Mouse (Mus musculus): ENCODE measurements around the gene Cdk13.

The Cdk13 gene

DNA sequence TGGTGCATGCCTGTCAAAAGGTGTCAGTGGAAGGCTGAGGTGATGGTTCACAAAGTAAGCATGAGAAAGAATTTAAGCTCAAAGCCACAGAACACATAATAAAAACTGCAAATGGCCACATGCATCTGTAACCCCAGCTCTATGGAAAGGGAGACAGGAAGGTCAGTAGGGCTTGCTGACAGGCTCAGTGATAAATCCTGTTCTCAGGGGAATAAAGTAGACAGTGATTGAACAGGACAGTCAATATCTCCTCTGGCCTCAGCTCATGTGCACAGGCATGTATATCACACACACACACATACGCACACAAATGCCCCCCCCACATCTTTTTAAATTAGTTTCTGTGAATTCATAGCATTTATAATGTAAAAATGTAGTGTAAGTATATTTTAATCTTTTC is 42.5 kb downstream of the Cdk13 start:
- DNase-seq (ENCODE audit: low read depth) = no peak

- no peak for DNase-seq (ENCODE audit: low read depth)
Observed at GRCm38 (mm10) chr13:17754997-17755396, 49.9 kb downstream of the Cdk13 start.

DNA sequence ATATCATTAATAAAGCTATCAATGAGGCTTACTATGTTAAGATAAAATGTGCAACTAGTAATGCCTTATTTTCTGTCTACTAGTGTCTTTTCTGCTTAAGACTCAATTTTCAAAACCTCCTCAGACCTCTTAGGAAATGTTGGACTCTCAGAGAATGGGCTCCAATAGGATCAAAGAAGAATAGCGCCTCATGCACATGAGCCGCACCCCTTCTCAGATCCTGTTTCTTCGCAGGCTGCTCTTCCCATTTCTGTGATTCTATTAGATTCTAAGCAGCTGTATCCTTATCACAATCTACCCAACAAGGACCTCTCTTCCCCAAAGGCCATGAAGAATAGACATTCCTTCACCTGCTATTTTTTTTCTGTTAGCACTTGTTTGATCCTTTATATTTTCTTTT is 76.1 kb downstream of the Cdk13 start:
- DNase-seq (ENCODE audit: low read depth) = no peak

GRCm38 (mm10) chr13:17727922-17728321 is 77.0 kb downstream of the Cdk13 start:
- no peak for DNase-seq (ENCODE audit: low read depth)

GRCm38 (mm10) chr13:17717357-17717756 is 87.5 kb downstream of the Cdk13 start:
- no peak for DNase-seq (ENCODE audit: low read depth)

DNA sequence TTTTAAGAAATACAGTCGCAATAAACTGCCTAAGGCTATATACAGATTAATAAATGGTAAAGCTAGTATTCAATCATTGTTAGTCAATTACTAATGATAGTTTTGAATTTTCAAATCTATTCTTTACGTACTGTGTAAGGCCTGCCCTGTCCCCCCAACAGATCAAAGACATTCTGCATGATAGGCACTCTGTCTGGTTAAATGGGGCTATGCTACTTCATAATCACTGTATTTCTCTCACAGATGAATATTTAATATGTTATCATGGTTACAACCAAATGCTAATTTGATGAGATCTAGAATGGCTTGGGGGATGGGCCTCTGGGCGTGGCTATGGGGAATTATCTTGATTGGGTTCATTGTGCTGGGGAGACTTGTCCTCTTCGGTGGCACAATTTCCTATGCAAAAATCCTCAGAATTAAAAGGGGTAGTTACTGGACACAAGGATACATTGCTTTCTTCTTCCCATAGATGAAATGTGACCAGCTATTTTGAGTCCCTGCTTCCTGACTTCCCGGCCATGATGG is 96.0 kb downstream of the Cdk13 start:
- DNase-seq (ENCODE audit: low read depth) = no peak

DNA sequence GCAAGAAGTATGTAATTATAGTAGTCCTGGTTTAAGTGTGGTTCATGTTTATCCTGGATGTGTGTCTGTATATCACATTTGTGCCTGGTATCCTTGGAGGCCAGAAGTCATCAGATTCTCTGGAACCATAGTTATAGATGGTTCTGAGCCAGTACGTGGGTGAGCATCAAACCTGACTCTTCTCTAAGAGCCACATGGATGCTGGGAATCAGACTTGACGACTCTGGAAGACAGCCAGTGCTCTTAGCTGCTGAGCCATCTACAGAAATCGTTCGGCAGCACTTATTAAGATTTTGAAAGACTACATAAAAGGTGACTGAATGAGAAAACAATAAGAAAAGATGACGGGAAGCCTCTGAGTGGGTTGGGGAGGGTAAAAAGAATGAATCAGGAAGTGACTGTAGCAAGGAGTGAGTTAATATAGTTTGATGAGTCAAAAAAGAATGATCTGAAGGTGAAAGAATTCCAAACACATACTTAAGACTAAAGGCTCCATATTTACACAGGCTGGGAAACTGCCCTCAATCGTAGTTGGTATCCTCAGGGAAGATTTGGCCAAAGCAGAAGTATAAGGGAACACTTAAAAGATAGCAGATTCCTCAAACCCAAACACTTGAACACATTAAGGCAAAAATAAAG is 99.6 kb downstream of the Cdk13 start:
- no peak for DNase-seq (ENCODE audit: low read depth)

DNA sequence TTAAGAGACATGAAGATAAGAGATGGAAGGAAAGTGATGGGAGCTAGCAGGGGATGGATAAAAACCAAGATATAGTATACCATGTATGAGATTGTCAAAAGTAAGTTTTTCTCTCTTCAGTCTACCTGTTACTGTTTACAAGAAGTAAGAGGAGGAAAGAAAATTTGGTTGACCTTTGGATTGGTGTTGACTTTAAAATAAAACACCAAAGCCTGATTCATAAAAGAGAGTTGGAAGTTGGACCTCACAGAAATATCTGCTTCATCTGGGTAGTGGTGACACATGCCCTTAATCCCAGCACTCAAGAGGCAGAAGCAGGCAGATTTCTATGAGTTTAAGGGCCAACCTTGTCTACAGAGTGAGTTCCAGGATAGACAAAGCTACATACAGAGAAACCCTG is 102.6 kb downstream of the Cdk13 start:
- no peak for DNase-seq (ENCODE audit: low read depth)

- DNase-seq (ENCODE audit: low read depth) = no peak
Observed at GRCm38 (mm10) chr13:17701322-17701721, 103.6 kb downstream of the Cdk13 start.

DNA sequence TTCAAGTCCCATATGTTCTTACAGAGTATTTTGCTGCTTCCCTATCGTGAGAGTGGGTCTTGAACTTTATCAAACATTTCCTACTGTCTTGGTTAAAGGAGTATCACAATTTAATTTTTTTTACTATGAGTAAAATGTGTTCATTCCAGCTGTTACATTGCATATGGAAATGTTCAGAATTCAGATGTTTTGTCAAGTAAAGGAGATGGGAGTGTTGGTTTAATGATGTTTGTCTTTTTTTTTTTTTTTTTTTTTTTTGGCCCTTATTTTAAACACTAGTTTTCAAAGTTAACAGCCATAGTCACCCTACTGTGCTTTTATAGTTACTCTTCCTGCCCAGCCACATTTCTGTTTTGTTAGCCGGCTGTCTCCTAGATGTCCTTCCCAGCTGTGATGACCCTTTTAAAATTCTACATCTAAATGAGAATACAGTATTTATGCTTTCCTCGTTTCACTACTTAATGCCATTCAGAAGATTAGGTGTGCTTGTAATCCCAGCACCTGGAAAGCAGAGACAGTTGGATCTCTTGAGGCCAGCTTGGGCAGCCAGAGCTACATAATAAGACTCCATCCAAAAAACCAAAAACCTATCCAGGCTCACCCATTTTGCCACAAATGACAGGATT is 104.7 kb downstream of the Cdk13 start:
- DNase-seq (ENCODE audit: low read depth) = no peak

DNA sequence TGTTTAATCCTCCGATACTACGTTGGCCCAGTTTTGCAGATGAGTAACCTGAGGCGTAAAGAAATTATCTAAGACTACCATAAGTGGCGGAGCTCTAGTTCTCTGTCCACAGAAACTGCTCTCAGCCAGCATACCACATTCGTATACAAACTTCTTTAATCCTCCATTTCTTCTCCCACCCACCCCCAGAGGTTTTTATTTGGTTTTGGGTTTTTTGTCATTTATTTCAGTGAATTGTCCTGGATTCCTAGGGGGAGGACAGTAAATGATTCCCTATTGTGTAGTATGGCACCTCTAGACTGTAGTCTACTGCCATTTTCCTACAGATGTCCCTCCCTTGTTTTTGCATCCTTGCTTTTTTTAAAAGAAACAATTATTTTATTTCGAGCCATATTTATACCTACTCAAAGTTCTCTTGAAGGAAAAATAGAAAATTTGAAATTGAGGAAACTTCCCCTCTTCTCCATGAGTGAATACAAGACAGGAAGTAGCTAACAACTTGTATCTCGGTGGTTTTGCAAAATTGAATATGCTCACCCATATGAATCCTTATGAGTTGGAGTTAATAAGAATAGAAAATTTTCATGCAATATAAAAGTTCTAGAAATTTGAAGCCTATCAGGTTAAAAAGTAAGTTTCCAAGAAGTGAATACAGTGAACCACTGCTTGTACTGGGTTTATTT is 108.9 kb downstream of the Cdk13 start:
- DNase-seq (ENCODE audit: low read depth) = peak; percentile 19

DNA sequence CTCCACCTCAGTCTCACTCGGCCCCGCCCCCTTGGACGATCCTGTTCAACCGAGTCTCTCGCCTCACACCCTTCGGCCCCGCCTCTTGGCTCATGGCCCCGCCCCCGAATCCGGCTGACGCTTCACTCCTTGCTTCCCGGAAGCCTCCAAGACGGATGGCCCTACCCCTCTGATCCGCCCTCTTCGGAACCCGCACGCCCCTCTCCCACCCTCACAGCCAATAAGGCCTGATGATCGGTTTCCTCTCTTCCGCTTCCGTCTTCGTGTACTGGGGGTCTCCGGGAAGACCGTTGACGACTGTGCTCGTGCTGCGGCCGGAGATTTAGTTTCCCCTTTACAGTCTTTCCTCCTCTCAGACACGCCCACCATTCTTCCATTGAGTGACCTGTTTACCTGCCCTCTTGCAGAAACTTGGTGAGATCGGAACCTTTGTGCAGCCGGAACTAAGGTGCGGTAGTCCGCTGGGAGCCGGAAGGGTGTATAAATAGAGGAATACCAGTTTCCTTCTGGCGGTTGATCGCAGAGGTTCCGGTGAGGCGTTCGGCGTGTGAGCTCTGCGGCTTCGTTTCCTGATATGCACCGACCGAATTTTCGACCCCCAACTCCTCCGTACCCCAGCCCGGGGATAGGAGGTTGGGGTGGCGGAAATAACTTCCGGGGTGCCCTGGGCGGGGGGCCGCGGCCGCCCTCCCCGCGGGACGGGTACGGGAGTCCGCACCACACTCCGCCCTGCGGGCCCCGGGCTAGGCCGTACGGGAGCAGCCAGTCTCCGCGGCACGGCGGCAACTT is 109.8 kb downstream of the Cdk13 start, which contains the start of the genes Mplkip and Sugct:
TSS of gene Mplkip (plus strand) at position 282 of the 789 bp plus-strand sequence.
TSS of gene Sugct (minus strand) at position 643 of the 789 bp plus-strand sequence.
- DNase-seq (ENCODE audit: low read depth) = peak; percentile 100

DNA sequence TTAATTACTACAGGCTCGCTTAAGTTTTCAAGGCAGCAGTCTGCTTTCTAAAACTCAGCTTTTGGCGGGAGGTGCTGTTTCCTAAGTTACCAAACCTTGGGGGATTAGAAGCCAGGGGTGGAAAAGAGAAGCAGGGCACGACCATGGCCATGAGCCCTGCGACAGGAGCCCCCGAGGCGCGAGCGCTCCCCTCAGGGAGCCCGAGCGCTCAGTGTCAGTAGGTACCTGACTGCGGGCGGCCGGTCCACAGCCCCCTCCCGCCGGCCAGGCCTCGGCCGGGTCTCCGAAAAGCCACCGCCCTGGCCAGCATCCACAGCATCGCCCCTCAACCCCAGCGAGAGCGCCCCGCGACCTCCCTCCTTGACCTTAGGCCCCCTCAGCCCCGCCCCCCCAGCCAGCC is 110.5 kb downstream of the Cdk13 start:
- DNase-seq (ENCODE audit: low read depth) = no peak

GRCm38 (mm10) chr13:17693816-17694215 is 111.1 kb downstream of the Cdk13 start:
- peak; percentile 17 for DNase-seq (ENCODE audit: low read depth)

DNA sequence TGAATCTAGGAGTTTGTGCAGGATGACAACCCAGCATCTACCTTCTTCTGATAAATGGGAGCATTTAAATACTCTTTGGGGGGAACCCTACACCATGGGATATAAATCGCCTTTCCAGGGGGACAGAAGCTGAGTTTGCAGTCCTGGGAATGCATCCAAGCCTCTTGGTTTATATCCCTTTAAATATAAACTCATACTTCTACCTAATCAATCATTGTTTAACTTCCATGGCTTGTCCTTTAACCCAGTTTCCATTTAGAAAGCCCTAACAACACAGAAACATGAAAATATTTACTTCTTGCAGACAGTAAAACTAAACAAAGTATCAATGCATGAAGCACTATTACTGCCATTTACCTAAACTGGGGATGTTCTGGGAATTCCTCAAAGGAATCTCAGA is 113.5 kb downstream of the Cdk13 start:
- DNase-seq (ENCODE audit: low read depth) = no peak

DNA sequence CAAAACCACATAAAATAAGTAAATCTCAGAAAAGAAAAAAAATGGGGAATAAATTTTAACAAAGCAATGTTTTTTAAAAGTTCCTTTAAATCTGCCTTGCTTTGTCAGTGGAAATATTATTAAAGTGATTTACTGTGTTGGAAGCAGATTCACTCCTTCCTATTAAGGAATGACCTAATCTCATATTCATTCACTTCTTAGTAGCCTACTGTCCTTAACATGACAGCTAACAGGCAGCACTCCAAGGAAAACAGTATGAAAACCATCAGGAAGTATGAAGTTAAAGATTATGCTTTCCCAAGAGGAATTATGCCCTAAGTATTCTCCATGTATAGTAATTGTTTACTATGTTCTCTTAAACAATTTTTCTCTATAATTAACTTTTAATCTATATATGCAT is 114.2 kb downstream of the Cdk13 start:
- no peak for DNase-seq (ENCODE audit: low read depth)

DNA sequence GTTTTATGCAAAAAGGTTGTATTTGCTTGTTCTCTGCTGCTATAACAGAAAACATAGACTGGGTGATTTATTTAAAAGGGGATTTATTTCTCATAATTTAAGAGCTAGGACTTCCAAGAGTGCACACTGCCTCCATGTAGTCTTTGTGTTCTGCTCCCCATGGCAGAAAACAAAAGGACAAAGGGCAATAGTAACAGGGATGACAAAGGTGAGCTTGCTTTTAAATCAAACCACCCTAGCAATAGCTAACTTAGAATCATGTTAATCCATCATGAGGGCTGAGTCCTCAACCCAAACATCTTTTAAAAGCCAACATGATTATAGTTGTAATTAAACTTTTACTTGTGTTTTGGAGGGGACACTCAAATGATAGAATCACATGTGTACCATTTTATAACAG is 115.4 kb downstream of the Cdk13 start:
- no peak for DNase-seq (ENCODE audit: low read depth)

DNA sequence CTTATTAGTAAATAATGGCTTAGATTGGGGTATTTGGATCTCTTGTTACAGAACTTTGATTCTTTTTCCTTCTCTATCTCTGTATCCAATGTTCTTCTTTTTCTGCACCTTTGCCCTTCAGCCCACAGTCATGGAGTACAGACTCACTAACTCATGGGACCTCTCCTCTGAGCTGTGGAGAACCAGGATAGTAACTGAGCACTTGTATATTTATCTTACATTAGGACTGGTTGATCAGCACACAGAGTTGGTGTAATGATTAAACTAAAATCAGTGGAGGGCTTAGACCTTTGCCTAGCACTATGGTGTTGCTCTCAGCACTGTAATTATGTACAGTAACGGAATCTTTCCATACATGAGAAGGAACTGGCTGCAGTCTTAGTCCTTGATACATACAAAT is 133.8 kb downstream of the Cdk13 start:
- no peak for DNase-seq (ENCODE audit: low read depth)

DNA sequence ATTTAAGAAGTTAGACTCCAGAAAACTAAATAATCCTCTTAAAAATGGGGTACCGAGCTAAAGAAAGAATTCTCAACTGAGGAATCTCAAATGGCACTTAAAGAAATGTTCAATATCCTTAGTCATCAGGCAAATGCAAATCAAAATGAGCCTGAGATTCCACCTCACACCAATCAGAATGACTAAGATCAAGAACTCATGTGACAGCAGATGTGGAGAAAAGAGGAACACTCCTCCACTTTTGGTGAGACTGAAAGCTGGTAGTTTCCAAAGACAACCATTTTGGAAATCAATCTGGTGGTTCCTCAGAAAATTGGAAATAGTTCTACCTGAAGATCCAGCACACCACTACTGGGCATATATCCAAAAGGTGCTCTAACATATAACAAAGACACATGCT is 137.5 kb downstream of the Cdk13 start:
- DNase-seq (ENCODE audit: low read depth) = no peak

All from c-Kit-positive CD71-positive TER-119-negative erythroid progenitor cells, embryonic 14.5 days (primary cell).